Mouse (Mus musculus): ENCODE data around the gene Efna1.

The Efna1 gene

DNA sequence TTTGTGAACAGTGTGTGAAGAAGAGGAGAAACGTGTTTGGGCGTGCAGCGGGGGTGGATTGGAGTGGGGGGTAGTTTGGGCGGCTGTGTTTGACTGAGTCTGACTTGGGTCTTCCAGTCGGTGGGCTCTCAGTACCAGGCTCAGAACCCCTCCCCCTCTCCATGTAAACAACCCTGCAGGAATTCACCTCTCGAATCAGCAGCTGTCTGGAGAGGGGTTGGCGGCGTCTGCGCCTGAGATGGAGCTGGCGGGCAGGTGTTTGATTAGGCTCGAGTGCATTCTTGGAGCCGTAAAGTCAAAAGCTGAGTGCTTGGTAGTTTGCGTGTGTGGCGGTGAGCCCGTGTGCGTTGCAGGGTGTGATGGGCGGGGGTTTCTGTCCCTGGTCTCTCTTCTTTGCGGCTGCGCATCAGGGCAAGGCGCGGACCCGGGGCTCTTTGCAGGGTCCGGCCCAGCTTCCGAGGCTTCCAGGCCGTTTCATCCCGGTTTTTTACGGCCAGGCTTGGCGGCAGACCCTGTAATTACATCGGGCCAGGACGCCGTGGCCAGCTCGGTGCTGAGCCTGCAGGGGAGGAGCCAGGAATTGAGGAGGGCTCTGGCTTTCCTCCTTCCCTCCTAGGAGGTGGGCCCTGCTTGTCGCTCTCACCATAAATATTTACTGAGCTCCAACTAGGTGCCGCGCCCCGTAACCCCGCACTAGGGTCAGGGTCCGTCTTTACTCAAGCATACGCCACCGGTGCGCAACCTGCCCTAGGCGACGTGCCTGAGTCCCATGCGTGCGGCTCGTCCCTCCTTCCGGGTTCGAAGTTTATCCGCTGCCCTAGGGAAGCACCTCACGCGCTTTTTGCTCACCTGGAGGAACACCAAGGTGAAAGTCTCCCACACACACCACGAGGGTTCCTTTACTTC lies at the start of gene Efna1:
Efna1 (minus strand) TSS at position 537 of the 906 bp plus-strand sequence.
- peak; percentile 60 for DNase-seq (ENCODE audit: low spot score)

- DNase-seq (ENCODE audit: low spot score) = no peak
Measured at GRCm38 (mm10) chr3:89330346-89330745, 49.4 kb upstream of the Efna1 start.

- no peak for DNase-seq (ENCODE audit: low spot score)
Measured at GRCm38 (mm10) chr3:89328623-89329022, 47.7 kb upstream of the Efna1 start.

GRCm38 (mm10) chr3:89327371-89327870 lies 46.5 kb upstream of the Efna1 start:
- no peak for DNase-seq (ENCODE audit: low spot score)

GRCm38 (mm10) chr3:89325882-89326281 lies 44.9 kb upstream of the Efna1 start:
- DNase-seq (ENCODE audit: low spot score) = no peak

DNA sequence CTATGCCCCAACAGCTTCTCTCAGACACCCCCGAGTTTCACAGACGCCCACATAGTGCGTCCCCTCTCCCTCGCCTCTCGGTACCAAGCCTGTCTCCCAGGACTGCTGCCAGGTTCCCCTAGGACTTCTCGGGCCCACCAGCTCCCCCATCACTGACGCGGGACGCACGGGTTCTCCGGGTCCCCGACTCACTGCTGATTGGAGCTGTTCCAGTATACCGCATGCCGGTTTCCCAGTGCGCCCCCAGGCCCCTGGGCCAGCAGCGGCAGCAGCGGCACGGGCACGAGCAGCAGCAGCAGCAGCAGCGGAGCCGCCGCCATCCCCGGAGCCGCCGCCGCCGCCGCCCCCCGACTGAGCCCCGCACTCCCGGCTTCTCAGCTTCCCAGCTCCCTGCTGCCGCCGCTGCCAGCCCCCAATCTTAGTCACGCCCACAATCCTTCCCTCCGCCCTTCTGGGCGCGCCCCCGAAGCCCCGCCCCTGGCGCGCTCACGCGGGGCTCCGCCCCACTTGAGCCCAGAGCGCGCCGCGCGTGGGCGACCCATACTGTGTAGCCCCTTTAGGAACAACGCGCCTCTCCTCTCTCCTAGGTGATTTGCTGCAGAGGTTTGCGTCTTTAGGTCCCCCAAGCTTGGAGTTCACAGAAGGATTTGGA lies 41.7 kb upstream of the Efna1 start, which contains the start of gene Efna3:
Efna3 (minus strand) TSS at position 452 of the 652 bp plus-strand sequence.
- DNase-seq (ENCODE audit: low spot score) = peak; percentile 83

DNA sequence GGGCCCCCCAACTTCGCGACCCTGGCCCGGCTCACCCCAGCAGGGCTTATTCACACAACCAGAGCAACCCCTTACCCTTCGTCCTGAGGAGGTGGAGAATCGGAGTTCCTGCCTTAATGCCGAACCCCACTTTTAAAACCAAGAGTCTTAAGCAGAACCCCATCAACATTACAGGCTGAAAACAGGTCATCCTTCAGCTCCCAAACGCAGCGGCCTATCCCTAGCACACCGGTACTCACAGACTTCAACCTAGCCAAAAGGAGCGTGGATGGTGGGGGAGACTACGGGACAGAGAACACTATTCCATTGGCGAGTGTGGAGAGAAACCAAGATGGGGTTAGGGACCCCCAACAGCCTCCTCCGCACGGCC lies 41.2 kb upstream of the Efna1 start:
- no peak for DNase-seq (ENCODE audit: low spot score)

DNA sequence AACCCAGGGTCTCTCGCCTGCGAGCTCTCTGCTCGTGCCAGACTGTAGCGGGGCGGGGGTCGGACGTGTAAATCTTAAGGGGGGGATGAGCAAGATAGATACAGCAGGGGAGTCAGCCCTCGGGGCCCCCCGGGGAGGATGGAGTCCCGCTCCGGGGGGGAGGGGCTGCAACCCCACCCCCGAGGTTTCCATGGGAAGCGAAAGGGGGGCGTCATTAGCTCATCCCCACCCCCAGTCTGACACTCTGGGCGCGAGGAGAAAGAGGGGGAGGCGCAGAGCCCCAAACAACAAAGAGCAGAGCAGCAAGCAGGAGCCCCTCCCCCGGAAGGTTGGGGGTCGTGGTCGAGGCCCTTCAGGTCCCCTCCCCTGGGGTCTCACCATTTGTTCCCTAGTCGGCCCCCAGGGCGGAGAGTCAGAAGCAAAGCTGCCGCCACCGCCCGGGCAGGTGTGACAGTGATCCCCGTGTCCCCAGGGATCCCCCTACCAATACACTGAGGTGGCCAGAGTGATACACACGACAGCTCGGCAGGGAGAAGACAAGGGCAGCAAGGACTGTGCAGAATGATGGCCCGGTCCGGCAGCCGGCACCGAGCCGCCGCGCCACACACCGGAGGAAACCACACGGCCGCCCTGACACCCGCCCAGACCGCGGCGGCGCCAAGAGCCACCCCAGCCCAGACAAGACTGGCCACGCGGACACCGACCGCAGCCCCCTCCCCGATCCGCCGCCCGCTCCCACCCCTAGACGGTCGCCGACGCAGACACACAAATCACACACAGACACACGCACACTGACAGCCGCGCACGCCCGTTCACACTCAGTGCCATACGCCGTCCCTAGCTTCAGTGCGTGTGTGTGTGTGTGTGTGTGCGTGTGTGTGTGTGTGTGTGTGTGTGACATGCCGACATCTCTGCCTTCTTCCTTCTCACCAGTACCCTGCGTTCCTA lies 40.5 kb upstream of the Efna1 start:
- no peak for DNase-seq (ENCODE audit: low spot score)

DNA sequence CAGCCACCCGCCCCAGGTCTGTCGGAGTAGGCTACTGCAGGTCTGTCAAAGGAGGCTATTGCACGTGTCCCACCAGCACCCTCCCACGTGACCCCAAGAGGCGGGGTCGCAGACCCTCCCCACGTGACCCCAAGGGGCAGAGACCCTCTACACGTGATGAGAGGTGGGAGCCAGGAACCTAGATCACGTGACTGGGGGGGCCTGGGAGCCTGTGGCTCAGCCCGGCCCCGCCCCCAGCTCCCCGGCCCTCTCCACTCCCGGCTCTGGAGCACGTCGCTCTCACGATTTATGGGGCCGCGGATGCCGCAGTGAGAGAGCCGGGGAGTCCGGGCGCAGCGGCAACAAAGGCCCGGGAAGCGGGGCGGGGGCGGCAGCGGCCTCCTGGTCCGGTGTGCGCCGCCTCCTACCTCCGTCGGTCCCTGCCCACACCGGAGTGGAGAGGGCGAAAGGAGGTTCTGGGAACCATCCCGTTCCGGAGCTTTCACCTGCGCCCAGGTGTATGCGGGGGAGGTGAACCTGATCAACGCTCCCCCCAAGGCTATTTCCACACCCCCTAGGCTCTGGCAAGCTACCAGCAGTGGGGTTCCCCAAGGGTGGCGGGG lies 39.7 kb upstream of the Efna1 start:
- DNase-seq (ENCODE audit: low spot score) = peak; percentile 70

DNA sequence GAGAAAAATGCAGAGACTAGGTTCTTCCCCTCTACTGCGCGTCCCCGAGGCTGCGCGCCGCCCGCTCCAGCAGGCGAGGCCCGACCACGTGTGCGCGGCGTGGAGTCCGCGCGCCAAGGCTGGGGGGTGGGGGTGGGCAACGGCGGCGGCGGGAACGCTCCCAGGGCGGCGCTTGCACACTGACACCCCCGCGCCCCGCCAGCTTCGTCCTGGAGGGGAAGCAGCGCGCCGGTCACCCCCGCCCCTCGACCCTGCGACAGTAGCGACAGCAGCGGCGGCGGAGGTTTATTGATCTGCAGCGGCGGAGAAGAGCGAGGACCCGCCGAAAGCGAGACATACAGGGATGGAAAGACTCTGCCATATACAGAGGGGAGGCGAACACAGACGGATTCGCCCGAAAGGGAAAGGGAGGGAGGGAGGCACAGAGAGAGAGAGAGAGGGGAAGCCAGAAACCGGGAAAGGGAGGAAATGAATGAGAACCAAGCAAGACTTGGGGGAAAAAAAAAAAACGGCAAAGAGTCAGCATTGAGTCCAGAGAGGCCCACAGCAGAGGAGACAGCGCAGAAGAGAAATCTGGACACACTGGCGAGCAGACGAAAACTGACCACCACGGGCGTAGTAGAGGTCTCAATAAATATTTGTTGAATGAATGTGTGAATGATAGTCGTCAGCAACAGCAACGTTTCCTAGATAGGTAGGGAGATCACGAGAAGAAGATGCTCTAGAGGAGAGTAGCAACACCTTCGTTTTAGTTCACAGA lies 38.8 kb upstream of the Efna1 start:
- no peak for DNase-seq (ENCODE audit: low spot score)

- DNase-seq (ENCODE audit: low spot score) = no peak
Measured at GRCm38 (mm10) chr3:89318971-89319590, 38.1 kb upstream of the Efna1 start.

GRCm38 (mm10) chr3:89318316-89318715 lies 37.4 kb upstream of the Efna1 start:
- no peak for DNase-seq (ENCODE audit: low spot score)

GRCm38 (mm10) chr3:89317246-89317645 lies 36.3 kb upstream of the Efna1 start:
- DNase-seq (ENCODE audit: low spot score) = no peak

DNA sequence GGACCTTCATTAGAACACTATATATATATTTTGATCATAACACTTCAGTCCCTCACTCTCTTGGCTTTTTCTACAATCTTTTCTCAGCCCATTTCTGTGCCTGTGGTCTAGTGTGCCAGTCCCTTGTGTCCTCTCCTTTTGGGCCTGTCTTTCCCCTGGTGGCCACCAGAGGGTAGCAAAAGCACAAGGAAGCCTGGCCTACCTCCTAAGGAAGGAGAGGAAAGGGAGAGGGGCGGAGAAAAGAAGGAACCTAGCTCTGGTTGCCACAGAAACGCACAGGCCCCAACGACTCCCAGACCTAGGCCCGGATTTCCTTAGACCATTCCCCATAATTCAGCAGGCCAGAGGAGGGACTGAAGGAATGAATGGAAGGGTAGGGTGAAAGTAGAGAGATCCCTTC lies 35.9 kb upstream of the Efna1 start:
- DNase-seq (ENCODE audit: low spot score) = peak; percentile 92

GRCm38 (mm10) chr3:89315930-89316831 lies 35.2 kb upstream of the Efna1 start:
- DNase-seq (ENCODE audit: low spot score) = no peak

- DNase-seq (ENCODE audit: low spot score) = peak; percentile 94
Measured at GRCm38 (mm10) chr3:89315195-89315929, 34.4 kb upstream of the Efna1 start.

DNA sequence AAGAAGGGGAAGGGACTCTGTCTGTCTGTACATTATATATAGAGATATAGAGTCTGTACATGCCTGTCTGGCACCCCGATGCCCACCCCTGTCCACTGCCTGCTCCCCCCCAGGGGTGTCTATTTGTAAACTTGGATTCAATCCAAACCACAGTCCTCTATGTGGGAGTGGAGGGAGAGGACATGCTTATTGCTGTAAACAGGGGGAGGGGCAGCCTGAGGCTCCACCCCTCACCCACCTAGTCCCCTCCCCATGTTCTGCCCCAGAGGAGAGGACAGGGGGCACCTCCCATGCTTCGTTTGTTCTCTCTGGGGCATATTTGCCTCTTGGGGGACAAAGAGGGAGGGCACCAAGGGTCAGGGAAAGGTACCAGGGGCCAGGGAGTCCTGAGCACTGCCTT lies 33.8 kb upstream of the Efna1 start:
- no peak for DNase-seq (ENCODE audit: low spot score)

- DNase-seq (ENCODE audit: low spot score) = no peak
Measured at GRCm38 (mm10) chr3:89314340-89314739, 33.4 kb upstream of the Efna1 start.

DNA sequence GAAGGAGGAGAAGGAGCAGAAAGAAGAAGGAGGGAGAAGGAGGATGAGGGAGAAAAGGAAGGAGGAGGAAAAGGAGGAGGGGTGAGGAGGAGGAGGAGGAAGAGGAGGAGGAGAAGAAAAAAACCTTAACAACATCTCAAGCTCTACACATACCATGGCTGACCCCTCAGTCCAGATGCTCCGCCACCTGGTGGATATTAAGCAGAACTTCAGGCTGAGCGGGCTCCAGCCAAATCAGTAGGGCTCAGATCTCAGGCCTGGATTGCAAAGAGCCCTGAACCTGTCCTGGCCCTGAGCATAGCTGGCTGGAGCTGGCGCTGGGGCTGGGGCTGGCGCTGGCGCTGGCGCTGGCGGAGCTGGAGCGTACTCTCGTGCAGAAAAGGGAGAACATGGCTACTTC lies 27.1 kb upstream of the Efna1 start:
- peak; percentile 87 for DNase-seq (ENCODE audit: low spot score)
